Mouse (Mus musculus): ENCODE measurements around the gene Dstn.

GRCm38 (mm10) chr2:143915600-143916135 lies 548 bp downstream of the Dstn start:
- TF ChIP-seq RAD21 (IDR thresholded peaks at IDR 0.05; ENCODE audit: low read depth, low read length) (no peak), NRF1 (IDR thresholded peaks at IDR 0.05; ENCODE audit: insufficient read depth, low read depth, low read length, poor library complexity, severe bottlenecking) (no peak), MEF2A (IDR thresholded peaks at IDR 0.05; ENCODE audit: extremely low read depth, insufficient replicate concordance, low read depth, low read length, poor library complexity, severe bottlenecking) (no peak), CTCF (IDR thresholded peaks at IDR 0.05 in 2 of 3, conservative IDR thresholded peaks at IDR 0.05 in 1 of 3; ENCODE audit: control insufficient read depth in 1 of 3, insufficient read depth in 1 of 3, low read depth in 2 of 3, low read length in 3 of 3, poor library complexity in 1 of 3, severe bottlenecking in 1 of 3) (no peak), GABPA (IDR thresholded peaks at IDR 0.05; ENCODE audit: low read depth, low read length) (no peak), ETS1 (IDR thresholded peaks at IDR 0.05; ENCODE audit: low read depth, low read length) (no peak), BHLHE40 (IDR thresholded peaks at IDR 0.05; ENCODE audit: borderline replicate concordance, low read depth, low read length) (no peak), POLR2AphosphoS2 (IDR thresholded peaks at IDR 0.05; ENCODE audit: low read length) (no peak), KAT2A (conservative IDR thresholded peaks at IDR 0.05; ENCODE audit: low read depth, low read length) (no peak), ZC3H11A (IDR thresholded peaks at IDR 0.05; ENCODE audit: low read depth, low read length) (no peak)

All from MEL (cell line).